Mouse (Mus musculus): ENCODE measurements around the gene Emc9. TPM values are rescaled to one million over a fixed set of nuclear protein-coding genes. Genes with fewer than 3 reads are reported as not detected.

Emc9 gene
- polyA plus RNA-seq, 1 experiment from 2014 or later: 9.5 TPM

GRCm38 (mm10) chr14:55554635-55555034 lies 30.5 kb downstream of the Emc9 start:
- no peak overlapping the region for H3K4me3 ChIP-seq (ENCODE audit: low read length)
- H3K9me3 ChIP-seq (ENCODE audit: low read length): no peaks in the 10 kb centered on the region
- no peak overlapping the region for H3K27ac ChIP-seq (ENCODE audit: low read length)
- 0 out of 2 replicates have a peak, but pooled peaks cover 6% of the 10 kb centered on the region for H3K36me3 ChIP-seq (ENCODE audit: insufficient read depth, low read length)
- no peak for ATAC-seq (ENCODE audit: low FRiP score, low TSS enrichment)
- H3K4me2 ChIP-seq (replicated peaks; ENCODE audit: low read depth, low read length): no peak overlapping the region
- H3K4me1 ChIP-seq (ENCODE audit: insufficient read depth, low read length): peaks cover 7% of the 10 kb centered on the region; the same call in 1 of the 2 replicates
- no peaks in the 10 kb centered on the region for H3K27me3 ChIP-seq (ENCODE audit: insufficient read depth, low read length)
- H3K9ac ChIP-seq (replicated peaks; ENCODE audit: low read length): no peak overlapping the region

GRCm38 (mm10) chr14:55551794-55552193 lies 33.3 kb downstream of the Emc9 start:
- 94% methylated on average over 8 of the region's 8 CpGs for WGBS

GRCm38 (mm10) chr14:55551347-55551746 lies 33.8 kb downstream of the Emc9 start:
- Histone ChIP-seq H3K9me3 (ENCODE audit: low read length) (no peaks in the 10 kb centered on the region), H3K27me3 (ENCODE audit: insufficient read depth, low read length) (no peaks in the 10 kb centered on the region), H3K4me3 (ENCODE audit: low read length) (no peak overlapping the region), H3K36me3 (ENCODE audit: insufficient read depth, low read length) (peaks cover 31% of the 10 kb centered on the region), H3K27ac (ENCODE audit: low read length) (no peak overlapping the region), H3K4me2 (replicated peaks; ENCODE audit: low read depth, low read length) (no peak overlapping the region), H3K4me1 (ENCODE audit: insufficient read depth, low read length) (no peaks in the 10 kb centered on the region), H3K9ac (replicated peaks; ENCODE audit: low read length) (no peak overlapping the region)
- no peak for ATAC-seq (ENCODE audit: low FRiP score, low TSS enrichment)
- 67% methylated on average over 5 of the region's 5 CpGs for WGBS

More at GRCm38 (mm10) chr14:55551794-55552193, 33.3 kb downstream of the Emc9 start:
- no peak for ATAC-seq (ENCODE audit: low FRiP score, low TSS enrichment)
- Histone ChIP-seq H3K9me3 (ENCODE audit: low read length) (no peaks in the 10 kb centered on the region), H3K27ac (ENCODE audit: low read length) (no peak overlapping the region), H3K36me3 (ENCODE audit: insufficient read depth, low read length) (peaks cover 27% of the 10 kb centered on the region), H3K4me1 (ENCODE audit: insufficient read depth, low read length) (no peaks in the 10 kb centered on the region), H3K27me3 (ENCODE audit: insufficient read depth, low read length) (no peaks in the 10 kb centered on the region), H3K9ac (replicated peaks; ENCODE audit: low read length) (no peak overlapping the region), H3K4me2 (replicated peaks; ENCODE audit: low read depth, low read length) (no peak overlapping the region), H3K4me3 (ENCODE audit: low read length) (no peak overlapping the region)

GRCm38 (mm10) chr14:55550191-55550590 lies 34.9 kb downstream of the Emc9 start:
- no peaks in the 10 kb centered on the region for H3K27me3 ChIP-seq (ENCODE audit: insufficient read depth, low read length)
- H3K9me3 ChIP-seq (ENCODE audit: low read length): no peaks in the 10 kb centered on the region
- peaks cover 41% of the 10 kb centered on the region for H3K36me3 ChIP-seq (ENCODE audit: insufficient read depth, low read length)
- H3K4me2 ChIP-seq (replicated peaks; ENCODE audit: low read depth, low read length): no peak overlapping the region
- WGBS: 92% methylated on average over 6 of the region's 6 CpGs
- no peaks in the 10 kb centered on the region for H3K4me1 ChIP-seq (ENCODE audit: insufficient read depth, low read length)
- H3K27ac ChIP-seq (ENCODE audit: low read length): no peak overlapping the region
- H3K9ac ChIP-seq (replicated peaks; ENCODE audit: low read length): no peak overlapping the region
- no peak for ATAC-seq (ENCODE audit: low FRiP score, low TSS enrichment)
- no peak overlapping the region for H3K4me3 ChIP-seq (ENCODE audit: low read length)

GRCm38 (mm10) chr14:55544334-55544733 lies 40.8 kb downstream of the Emc9 start:
- no peak for ATAC-seq (ENCODE audit: low FRiP score, low TSS enrichment)
- H3K4me3 ChIP-seq (ENCODE audit: low read length): no peak overlapping the region
- no peak overlapping the region for H3K9ac ChIP-seq (replicated peaks; ENCODE audit: low read length)
- WGBS: 85% methylated on average over 9 of the region's 9 CpGs
- no peak overlapping the region for H3K27ac ChIP-seq (ENCODE audit: low read length)
- peaks cover 12% of the 10 kb centered on the region for H3K4me1 ChIP-seq (ENCODE audit: insufficient read depth, low read length)
- peaks cover 59% of the 10 kb centered on the region for H3K36me3 ChIP-seq (ENCODE audit: insufficient read depth, low read length)
- no peaks in the 10 kb centered on the region for H3K27me3 ChIP-seq (ENCODE audit: insufficient read depth, low read length)
- no peaks in the 10 kb centered on the region for H3K9me3 ChIP-seq (ENCODE audit: low read length)
- H3K4me2 ChIP-seq (replicated peaks; ENCODE audit: low read depth, low read length): no peak overlapping the region

GRCm38 (mm10) chr14:55542268-55542667 lies 42.8 kb downstream of the Emc9 start:
- Histone ChIP-seq H3K9me3 (ENCODE audit: low read length) (no peaks in the 10 kb centered on the region), H3K27ac (ENCODE audit: low read length) (no peak overlapping the region), H3K4me2 (replicated peaks; ENCODE audit: low read depth, low read length) (no peak overlapping the region), H3K4me1 (ENCODE audit: insufficient read depth, low read length) (peaks cover 12% of the 10 kb centered on the region), H3K9ac (replicated peaks; ENCODE audit: low read length) (no peak overlapping the region), H3K4me3 (ENCODE audit: low read length) (no peak overlapping the region), H3K36me3 (ENCODE audit: insufficient read depth, low read length) (peaks cover 40% of the 10 kb centered on the region), H3K27me3 (ENCODE audit: insufficient read depth, low read length) (no peaks in the 10 kb centered on the region)
- ATAC-seq (ENCODE audit: low FRiP score, low TSS enrichment): no peak
- WGBS: 96% methylated on average over 12 of the region's 12 CpGs

- Histone ChIP-seq H3K27ac (ENCODE audit: low read length) (peak overlapping the region; percentile 93), H3K9me3 (ENCODE audit: low read length) (no peaks in the 10 kb centered on the region), H3K4me2 (replicated peaks; ENCODE audit: low read depth, low read length) (peak overlapping the region; percentile 64), H3K36me3 (ENCODE audit: insufficient read depth, low read length) (peaks cover 32% of the 10 kb centered on the region), H3K4me3 (ENCODE audit: low read length) (peak overlapping the region; percentile 64), H3K4me1 (ENCODE audit: insufficient read depth, low read length) (peaks cover 12% of the 10 kb centered on the region), H3K27me3 (ENCODE audit: insufficient read depth, low read length) (no peaks in the 10 kb centered on the region), H3K9ac (replicated peaks; ENCODE audit: low read length) (peak overlapping the region; percentile 77)
- WGBS: 4% methylated on average over 10 of the region's 10 CpGs
- peak; percentile 47 for ATAC-seq (ENCODE audit: low FRiP score, low TSS enrichment)
Measured at GRCm38 (mm10) chr14:55540787-55541321, 44.2 kb downstream of the Emc9 start.

- ATAC-seq (ENCODE audit: low FRiP score, low TSS enrichment): peak; percentile 98
- peak within 1 kb of the TSS; percentile 64 for H3K4me2 ChIP-seq (replicated peaks; ENCODE audit: low read depth, low read length)
- peaks cover 26% of the 10 kb centered on the region for H3K36me3 ChIP-seq (ENCODE audit: insufficient read depth, low read length)
- H3K9me3 ChIP-seq (ENCODE audit: low read length): no peaks in the 10 kb centered on the region
- no peaks in the 10 kb centered on the region for H3K27me3 ChIP-seq (ENCODE audit: insufficient read depth, low read length)
- H3K4me3 ChIP-seq (ENCODE audit: low read length): peak within 1 kb of the TSS; percentile 64
- H3K27ac ChIP-seq (ENCODE audit: low read length): peak within 1 kb of the TSS; percentile 93
- peaks cover 12% of the 10 kb centered on the region for H3K4me1 ChIP-seq (ENCODE audit: insufficient read depth, low read length)
- 0% methylated on average over 32 of the region's 32 CpGs for WGBS
- peak within 1 kb of the TSS; percentile 77 for H3K9ac ChIP-seq (replicated peaks; ENCODE audit: low read length)
Measured at GRCm38 (mm10) chr14:55540067-55540786, 44.9 kb downstream of the Emc9 start, which contains the start of gene Pck2. Pck2 (plus strand) TSS chr14:55540266.

GRCm38 (mm10) chr14:55536116-55536745 lies 48.9 kb downstream of the Emc9 start:
- H3K27ac ChIP-seq (ENCODE audit: low read length): no peak overlapping the region
- H3K9ac ChIP-seq (replicated peaks; ENCODE audit: low read length): no peak overlapping the region
- ATAC-seq (ENCODE audit: low FRiP score, low TSS enrichment): no peak
- no peak overlapping the region for H3K4me3 ChIP-seq (ENCODE audit: low read length)
- WGBS: 50% methylated on average over 6 of the region's 6 CpGs
- no peaks in the 10 kb centered on the region for H3K9me3 ChIP-seq (ENCODE audit: low read length)
- H3K36me3 ChIP-seq (ENCODE audit: insufficient read depth, low read length): no peaks in the 10 kb centered on the region
- peaks cover 6% of the 10 kb centered on the region for H3K4me1 ChIP-seq (ENCODE audit: insufficient read depth, low read length)
- H3K4me2 ChIP-seq (replicated peaks; ENCODE audit: low read depth, low read length): no peak overlapping the region
- no peaks in the 10 kb centered on the region for H3K27me3 ChIP-seq (ENCODE audit: insufficient read depth, low read length)
